Mouse (Mus musculus): ENCODE measurements around the gene Srebf2.

GRCm38 (mm10) chr15:82181131-82181530 is 34.1 kb downstream of the Srebf2 start:
- no peak for TF ChIP-seq CTCF (IDR thresholded peaks at IDR 0.05)
- TF ChIP-seq POLR2A (IDR thresholded peaks at IDR 0.05; ENCODE audit: insufficient read depth, low read depth, low read length) = no peak
- no peak for TF ChIP-seq EP300 (IDR thresholded peaks at IDR 0.05; ENCODE audit: insufficient read depth, low read depth, low read length)
